Mouse (Mus musculus): Measurements from ENCODE around the gene Atp9a. TPM values are rescaled to one million over a fixed set of nuclear protein-coding genes. Genes with fewer than 3 reads are reported as not detected.

Gene Atp9a
- polyA plus RNA-seq, 1 experiment: 1.2 TPM

DNA sequence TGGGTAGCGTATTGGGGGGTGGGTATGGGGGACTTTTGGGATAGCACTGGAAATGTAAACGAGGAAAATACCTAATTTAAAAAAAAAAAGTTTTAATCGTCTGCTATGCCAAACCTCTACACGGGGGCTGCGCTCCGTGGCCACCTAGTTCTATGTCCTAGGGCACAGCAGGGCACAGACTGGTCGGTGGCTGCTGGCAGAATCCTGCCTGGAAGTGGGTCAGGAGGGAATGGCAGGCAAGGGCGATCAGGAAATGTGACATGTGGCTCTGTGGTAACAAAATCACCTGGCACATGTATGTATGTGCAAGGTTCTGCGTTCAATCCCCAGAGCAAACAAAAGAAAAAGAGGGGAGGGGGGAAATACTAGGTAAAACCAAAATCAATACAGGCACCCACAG lies 56.3 kb downstream of the Atp9a start:
- Histone ChIP-seq H3K4me3 (ENCODE audit: insufficient read depth, poor library complexity, severe bottlenecking) (no peak overlapping the region), H3K27me3 (ENCODE audit: control insufficient read depth, insufficient read depth, insufficient read length) (peaks cover 3% of the 10 kb centered on the region)
- TF ChIP-seq MYOD1 (IDR thresholded peaks at IDR 0.05; ENCODE audit: control insufficient read depth, insufficient read length, low read depth) (no peak), MYOG (IDR thresholded peaks at IDR 0.05; ENCODE audit: control insufficient read depth, extremely low read depth, insufficient read length) (no peak), CEBPB (IDR thresholded peaks at IDR 0.05; ENCODE audit: low read depth) (no peak), CTCF (IDR thresholded peaks at IDR 0.05; ENCODE audit: control insufficient read depth, insufficient read depth, insufficient read length) (no peak), FOSL1 (IDR thresholded peaks at IDR 0.05; ENCODE audit: insufficient read depth, low read length, poor library complexity, severe bottlenecking) (no peak), USF1 (IDR thresholded peaks at IDR 0.05; ENCODE audit: low read depth) (no peak), MAX (IDR thresholded peaks at IDR 0.05) (no peak)

GRCm38 (mm10) chr2:168684695-168685094 lies 57.5 kb downstream of the Atp9a start:
- TF ChIP-seq USF1 (IDR thresholded peaks at IDR 0.05; ENCODE audit: low read depth): no peak
- no peak for TF ChIP-seq MYOD1 (IDR thresholded peaks at IDR 0.05; ENCODE audit: control insufficient read depth, insufficient read length, low read depth)
- no peak for TF ChIP-seq MAX (IDR thresholded peaks at IDR 0.05)
- no peak for TF ChIP-seq CEBPB (IDR thresholded peaks at IDR 0.05; ENCODE audit: low read depth)
- TF ChIP-seq FOSL1 (IDR thresholded peaks at IDR 0.05; ENCODE audit: insufficient read depth, low read length, poor library complexity, severe bottlenecking): no peak
- TF ChIP-seq CTCF (IDR thresholded peaks at IDR 0.05; ENCODE audit: control insufficient read depth, insufficient read depth, insufficient read length): no peak
- TF ChIP-seq MYOG (IDR thresholded peaks at IDR 0.05; ENCODE audit: control insufficient read depth, extremely low read depth, insufficient read length): no peak
- Histone ChIP-seq H3K4me3 (ENCODE audit: insufficient read depth, poor library complexity, severe bottlenecking) (no peak overlapping the region), H3K27me3 (ENCODE audit: control insufficient read depth, insufficient read depth, insufficient read length) (no peaks in the 10 kb centered on the region), H3K36me3 (ENCODE audit: control insufficient read depth, insufficient read depth) (no peaks in the 10 kb centered on the region), H3K79me2 (ENCODE audit: control insufficient read depth, insufficient read depth) (no peaks in the 10 kb centered on the region), H3K79me3 (ENCODE audit: low read depth) (no peaks in the 10 kb centered on the region), H3ac (ENCODE audit: control insufficient read depth, insufficient read length, low read depth) (no peak overlapping the region)

More for the DNA sequence above, 56.3 kb downstream of the Atp9a start:
- Histone ChIP-seq H3ac (ENCODE audit: control insufficient read depth, insufficient read length, low read depth) (no peak overlapping the region), H3K79me2 (ENCODE audit: control insufficient read depth, insufficient read depth) (no peaks in the 10 kb centered on the region), H3K79me3 (ENCODE audit: low read depth) (no peaks in the 10 kb centered on the region), H3K36me3 (ENCODE audit: control insufficient read depth, insufficient read depth) (no peaks in the 10 kb centered on the region)

DNA sequence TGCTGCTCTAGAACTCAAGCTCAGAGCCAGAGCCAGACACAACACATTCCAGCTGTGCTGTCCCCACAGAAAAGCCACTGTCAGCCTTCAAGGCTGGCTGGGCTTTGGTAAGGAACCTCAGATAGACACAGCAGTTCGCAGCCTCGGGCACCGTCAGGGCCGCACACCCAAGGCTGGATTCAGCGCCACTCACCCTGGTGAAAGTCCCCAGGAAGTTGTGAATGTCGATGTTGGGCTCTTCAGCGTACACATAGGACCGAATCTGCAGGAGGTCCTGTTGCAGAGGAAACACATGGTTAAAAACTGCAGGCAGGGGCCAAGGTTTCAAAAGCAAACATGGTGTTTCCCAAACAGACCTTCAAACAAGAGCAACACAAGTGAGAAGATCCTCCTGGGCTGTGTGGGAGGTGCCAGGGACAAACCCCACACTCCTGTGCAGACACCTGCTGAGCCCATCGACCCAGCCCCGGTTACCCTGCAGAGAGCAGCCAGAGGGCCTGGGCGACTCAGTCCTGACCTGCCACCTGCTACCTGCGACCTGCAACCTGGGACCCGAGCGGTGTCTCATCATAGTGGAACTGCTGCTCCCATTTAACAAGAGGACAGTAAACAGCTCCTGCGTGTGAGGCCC lies 58.6 kb downstream of the Atp9a start:
- Histone ChIP-seq H3K4me3 (ENCODE audit: insufficient read depth, poor library complexity, severe bottlenecking) (no peak overlapping the region), H3K79me2 (ENCODE audit: control insufficient read depth, insufficient read depth) (no peaks in the 10 kb centered on the region), H3K27me3 (ENCODE audit: control insufficient read depth, insufficient read depth, insufficient read length) (no peaks in the 10 kb centered on the region), H3K79me3 (ENCODE audit: low read depth) (no peaks in the 10 kb centered on the region), H3K36me3 (ENCODE audit: control insufficient read depth, insufficient read depth) (no peaks in the 10 kb centered on the region), H3ac (ENCODE audit: control insufficient read depth, insufficient read length, low read depth) (no peak overlapping the region)
- no peak for TF ChIP-seq MAX (IDR thresholded peaks at IDR 0.05)
- TF ChIP-seq FOSL1 (IDR thresholded peaks at IDR 0.05; ENCODE audit: insufficient read depth, low read length, poor library complexity, severe bottlenecking): no peak
- TF ChIP-seq CEBPB (IDR thresholded peaks at IDR 0.05; ENCODE audit: low read depth): no peak
- no peak for TF ChIP-seq MYOG (IDR thresholded peaks at IDR 0.05; ENCODE audit: control insufficient read depth, extremely low read depth, insufficient read length)
- no peak for TF ChIP-seq CTCF (IDR thresholded peaks at IDR 0.05; ENCODE audit: control insufficient read depth, insufficient read depth, insufficient read length)
- TF ChIP-seq MYOD1 (IDR thresholded peaks at IDR 0.05; ENCODE audit: control insufficient read depth, insufficient read length, low read depth): no peak
- TF ChIP-seq USF1 (IDR thresholded peaks at IDR 0.05; ENCODE audit: low read depth): no peak

- TF ChIP-seq CTCF (IDR thresholded peaks at IDR 0.05; ENCODE audit: control insufficient read depth, insufficient read depth, insufficient read length) (no peak), MAX (IDR thresholded peaks at IDR 0.05) (no peak), MYOG (IDR thresholded peaks at IDR 0.05; ENCODE audit: control insufficient read depth, extremely low read depth, insufficient read length) (no peak), MYOD1 (IDR thresholded peaks at IDR 0.05; ENCODE audit: control insufficient read depth, insufficient read length, low read depth) (no peak), FOSL1 (IDR thresholded peaks at IDR 0.05; ENCODE audit: insufficient read depth, low read length, poor library complexity, severe bottlenecking) (no peak), USF1 (IDR thresholded peaks at IDR 0.05; ENCODE audit: low read depth) (no peak), CEBPB (IDR thresholded peaks at IDR 0.05; ENCODE audit: low read depth) (no peak)
- no peaks in the 10 kb centered on the region for H3K36me3 ChIP-seq (ENCODE audit: control insufficient read depth, insufficient read depth)
Measured at GRCm38 (mm10) chr2:168682721-168683120, 59.5 kb downstream of the Atp9a start.

GRCm38 (mm10) chr2:168681531-168681930 lies 60.7 kb downstream of the Atp9a start:
- Histone ChIP-seq H3K79me3 (ENCODE audit: low read depth) (no peaks in the 10 kb centered on the region), H3K4me3 (ENCODE audit: insufficient read depth, poor library complexity, severe bottlenecking) (no peak overlapping the region), H3K36me3 (ENCODE audit: control insufficient read depth, insufficient read depth) (no peaks in the 10 kb centered on the region), H3K79me2 (ENCODE audit: control insufficient read depth, insufficient read depth) (no peaks in the 10 kb centered on the region), H3K27me3 (ENCODE audit: control insufficient read depth, insufficient read depth, insufficient read length) (peaks cover 3% of the 10 kb centered on the region), H3ac (ENCODE audit: control insufficient read depth, insufficient read length, low read depth) (no peak overlapping the region)
- TF ChIP-seq FOSL1 (IDR thresholded peaks at IDR 0.05; ENCODE audit: insufficient read depth, low read length, poor library complexity, severe bottlenecking) (no peak), MAX (IDR thresholded peaks at IDR 0.05) (no peak), CTCF (IDR thresholded peaks at IDR 0.05; ENCODE audit: control insufficient read depth, insufficient read depth, insufficient read length) (no peak), MYOD1 (IDR thresholded peaks at IDR 0.05; ENCODE audit: control insufficient read depth, insufficient read length, low read depth) (no peak)

More at GRCm38 (mm10) chr2:168682721-168683120, 59.5 kb downstream of the Atp9a start:
- Histone ChIP-seq H3K4me3 (ENCODE audit: insufficient read depth, poor library complexity, severe bottlenecking) (no peak overlapping the region), H3K79me2 (ENCODE audit: control insufficient read depth, insufficient read depth) (no peaks in the 10 kb centered on the region), H3K27me3 (ENCODE audit: control insufficient read depth, insufficient read depth, insufficient read length) (peaks cover 2% of the 10 kb centered on the region), H3K79me3 (ENCODE audit: low read depth) (no peaks in the 10 kb centered on the region), H3ac (ENCODE audit: control insufficient read depth, insufficient read length, low read depth) (no peak overlapping the region)
